Mouse (Mus musculus) thymus, postnatal 14 days (tissue): ENCODE results near the gene Tmem131.
A peak's percentile ranks its signal among the peaks of the same experiment; 100 is the strongest.

ENCODE experiments used
- DNase-seq: peaks from one replicate; pipeline ENCODE4 v3.0.0; 2021

The Tmem131 gene

DNA sequence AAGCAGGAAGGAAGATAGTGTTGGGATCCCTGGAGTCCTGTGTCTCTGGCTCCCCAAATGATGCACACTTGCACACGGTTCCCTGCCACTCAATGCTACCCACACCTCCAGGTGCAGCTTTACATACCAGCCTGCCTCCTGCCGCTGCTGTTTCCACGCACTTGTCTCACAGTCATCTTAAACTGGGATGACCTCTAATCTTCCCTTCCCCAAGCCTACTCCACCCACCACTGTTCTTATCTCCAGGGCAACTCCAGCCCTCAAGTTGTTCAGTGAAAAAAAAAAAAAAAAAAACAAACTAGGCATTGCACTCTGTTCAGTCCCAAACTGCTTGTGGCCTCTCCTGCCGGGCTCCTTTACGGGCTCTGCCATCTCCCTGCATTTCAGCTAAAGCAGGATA lies at the start of gene Tmem131:
TSS of gene Tmem131 (minus strand) at position 14 of the 400 bp plus-strand sequence.
- no peak for DNase-seq

DNA sequence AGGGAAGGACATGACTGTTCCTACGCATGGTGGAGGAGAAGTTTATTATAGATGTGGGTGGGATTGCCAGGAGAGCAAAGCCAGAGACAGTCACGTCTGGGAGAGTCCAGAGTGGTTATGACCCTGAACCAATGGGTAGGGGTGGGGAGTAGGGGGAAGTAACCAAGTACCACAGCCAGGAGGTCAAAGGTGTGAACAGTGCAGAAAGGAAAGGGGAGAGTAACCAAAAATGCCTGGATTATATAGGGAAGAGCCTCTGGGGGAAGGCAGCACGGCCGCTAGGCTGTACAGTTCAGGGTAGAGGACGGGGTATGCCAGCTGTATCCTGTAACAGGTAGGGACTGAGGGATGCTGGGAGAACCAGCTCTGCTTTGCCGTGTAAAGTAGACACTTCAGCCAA lies 45.1 kb upstream of the Tmem131 start:
- DNase-seq, result no peak

DNA sequence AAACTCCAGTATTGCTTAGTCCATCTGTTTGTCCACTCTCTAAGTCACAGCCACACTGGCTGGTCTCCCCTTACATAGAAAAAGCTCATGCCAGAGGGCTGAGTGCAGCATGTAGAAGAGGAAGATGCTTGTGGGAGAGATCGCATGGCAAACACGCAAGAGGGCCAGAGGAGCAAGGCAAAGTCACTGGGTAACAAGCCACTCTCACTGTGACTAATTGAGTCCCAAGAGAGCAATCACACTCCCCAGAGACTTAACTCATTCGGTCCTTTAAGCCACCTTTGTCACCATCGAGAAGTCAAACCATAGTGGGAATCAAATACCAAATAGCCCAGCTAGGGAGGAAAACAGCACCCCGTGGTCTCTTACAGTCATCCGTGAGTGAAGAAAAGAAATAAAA lies 44.7 kb upstream of the Tmem131 start:
- no peak for DNase-seq

DNA sequence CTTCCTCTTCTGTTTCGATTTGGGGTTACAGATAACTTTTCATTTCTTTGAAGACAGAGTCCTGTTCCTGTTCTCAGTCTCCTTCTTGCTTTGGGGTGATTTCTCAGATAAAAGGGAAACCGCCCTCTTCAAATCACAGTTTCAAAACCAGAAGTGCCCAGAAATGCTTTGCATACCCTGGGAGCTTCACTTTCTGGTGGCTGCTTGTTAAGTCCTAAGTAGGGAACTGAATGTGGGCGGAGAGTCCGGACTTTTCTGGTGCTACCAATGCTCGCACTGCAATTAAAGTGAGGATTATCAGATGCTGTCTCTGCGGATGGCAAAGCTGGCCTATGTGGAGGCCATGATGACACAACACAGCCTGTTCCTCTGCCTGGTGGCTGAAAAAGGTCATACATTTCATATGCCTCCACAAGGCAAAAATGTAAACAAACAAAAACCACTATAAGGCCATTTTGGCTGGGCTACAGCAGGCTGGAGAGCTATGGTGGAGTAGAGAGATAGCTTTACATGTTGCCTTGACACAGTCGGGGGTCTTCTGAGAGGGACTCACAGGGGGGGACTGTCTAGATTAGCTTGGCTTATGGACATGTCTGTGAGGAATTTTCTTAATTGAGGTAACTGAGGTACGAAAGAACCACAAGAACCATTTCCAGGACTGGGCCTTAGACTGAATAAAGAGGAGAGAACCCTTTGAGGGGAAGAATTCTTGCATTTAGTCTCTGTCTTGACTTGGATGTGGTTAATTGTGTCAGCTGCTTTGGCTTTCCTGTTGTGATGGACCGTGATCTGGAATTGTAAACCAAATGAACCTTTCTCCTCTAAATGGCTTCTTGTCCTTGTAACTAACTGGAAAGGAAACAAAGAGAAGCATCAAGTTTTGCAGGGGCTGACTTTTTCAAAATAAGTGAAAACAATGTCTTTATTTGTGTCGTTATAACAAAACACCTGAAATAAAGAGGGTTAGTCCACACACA lies 44.0 kb upstream of the Tmem131 start:
- DNase-seq, result no peak

DNA sequence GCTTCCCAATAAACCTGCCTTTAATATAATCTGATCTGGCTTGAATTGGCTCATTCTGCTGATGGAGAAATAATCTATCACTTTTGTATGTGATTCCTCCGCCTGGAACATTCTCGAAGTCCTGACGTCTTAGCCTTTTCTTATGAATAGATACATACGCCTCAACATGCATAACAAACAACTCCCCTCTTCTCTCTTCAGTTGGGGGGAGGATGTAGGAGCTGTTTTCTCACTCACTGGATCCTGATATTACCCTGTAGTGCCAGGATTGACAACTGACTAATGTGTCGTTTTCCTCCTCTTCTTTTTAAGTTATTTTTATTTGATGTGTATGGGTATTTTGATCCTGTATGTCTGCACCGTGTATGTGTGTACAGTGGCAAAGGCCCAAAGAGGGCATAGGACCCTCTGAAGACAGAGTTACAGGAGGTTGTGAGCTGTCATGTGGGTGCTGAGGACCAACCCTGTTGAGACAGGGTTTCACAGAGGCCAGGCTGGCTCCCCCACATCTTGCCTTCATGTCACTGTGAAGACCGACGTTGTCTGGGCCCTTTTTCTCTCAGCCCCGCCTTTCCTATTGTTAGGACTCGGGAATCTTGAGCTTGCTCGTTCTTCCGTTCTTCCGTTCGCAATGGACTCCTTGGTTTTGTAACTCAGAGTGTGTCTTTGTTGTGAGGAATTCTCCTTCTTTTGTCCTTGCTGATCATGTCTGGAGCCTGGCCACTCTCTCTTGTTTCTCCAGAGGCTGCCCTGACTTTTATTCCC lies 43.1 kb upstream of the Tmem131 start:
- no peak for DNase-seq

DNA sequence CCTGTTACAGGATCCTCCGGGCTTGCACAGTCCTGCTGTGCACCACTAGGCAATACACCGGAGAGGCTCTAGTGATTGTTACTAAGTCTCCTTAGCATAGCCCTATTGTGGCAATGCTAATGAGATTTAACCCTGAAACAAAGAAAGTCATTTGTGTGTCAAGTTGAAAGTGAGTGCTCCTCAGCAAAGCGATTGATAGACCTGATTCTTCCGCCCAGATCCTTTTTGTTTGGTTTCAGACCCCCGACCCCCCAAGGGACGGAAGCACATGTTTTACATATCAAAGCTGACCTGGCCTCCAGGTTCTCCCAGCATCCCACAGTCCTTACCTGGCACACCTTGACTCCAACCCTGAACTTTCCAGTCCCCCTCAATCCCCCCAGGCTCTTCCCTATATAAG lies 42.4 kb upstream of the Tmem131 start:
- DNase-seq, result no peak

DNA sequence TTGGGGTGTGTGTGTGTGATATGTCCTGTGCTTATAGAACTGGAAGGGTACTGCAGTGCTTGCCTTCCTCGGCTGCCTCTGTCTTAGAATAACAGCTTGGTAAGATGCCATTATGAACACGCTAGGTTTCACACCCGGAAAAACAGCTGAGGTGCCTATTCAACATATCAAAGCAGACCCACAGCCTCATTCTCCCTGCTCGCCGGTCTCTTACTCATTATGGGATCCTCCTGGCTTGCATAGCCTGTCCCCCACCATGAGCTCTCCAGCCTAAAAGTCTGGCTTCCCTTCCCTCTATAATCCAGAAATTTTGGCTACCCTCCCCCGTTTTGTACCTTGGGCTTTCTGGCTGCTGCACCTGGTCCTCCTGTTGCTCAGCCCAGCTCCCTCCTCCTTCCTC lies 40.9 kb upstream of the Tmem131 start:
- DNase-seq, result no peak

DNA sequence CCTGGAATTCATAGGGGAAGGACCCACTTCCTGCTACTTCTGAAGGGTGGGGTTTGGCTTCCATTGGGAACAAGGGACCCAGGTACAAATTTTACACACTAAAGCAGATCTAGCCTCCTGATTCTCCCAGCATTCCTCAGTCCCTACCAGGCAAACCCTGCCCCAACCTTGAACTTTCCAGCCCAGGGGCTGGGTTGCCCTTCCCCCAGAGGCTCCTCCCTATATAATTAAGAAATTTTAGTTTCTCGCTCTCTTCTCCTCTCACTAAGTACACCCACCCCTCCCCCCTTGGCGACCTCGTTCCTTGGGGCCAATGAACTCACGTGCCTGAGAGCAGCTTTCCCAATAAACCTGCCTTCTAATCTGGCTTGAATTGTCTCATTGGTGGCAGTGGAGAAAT lies 40.3 kb upstream of the Tmem131 start:
- DNase-seq, result no peak

DNA sequence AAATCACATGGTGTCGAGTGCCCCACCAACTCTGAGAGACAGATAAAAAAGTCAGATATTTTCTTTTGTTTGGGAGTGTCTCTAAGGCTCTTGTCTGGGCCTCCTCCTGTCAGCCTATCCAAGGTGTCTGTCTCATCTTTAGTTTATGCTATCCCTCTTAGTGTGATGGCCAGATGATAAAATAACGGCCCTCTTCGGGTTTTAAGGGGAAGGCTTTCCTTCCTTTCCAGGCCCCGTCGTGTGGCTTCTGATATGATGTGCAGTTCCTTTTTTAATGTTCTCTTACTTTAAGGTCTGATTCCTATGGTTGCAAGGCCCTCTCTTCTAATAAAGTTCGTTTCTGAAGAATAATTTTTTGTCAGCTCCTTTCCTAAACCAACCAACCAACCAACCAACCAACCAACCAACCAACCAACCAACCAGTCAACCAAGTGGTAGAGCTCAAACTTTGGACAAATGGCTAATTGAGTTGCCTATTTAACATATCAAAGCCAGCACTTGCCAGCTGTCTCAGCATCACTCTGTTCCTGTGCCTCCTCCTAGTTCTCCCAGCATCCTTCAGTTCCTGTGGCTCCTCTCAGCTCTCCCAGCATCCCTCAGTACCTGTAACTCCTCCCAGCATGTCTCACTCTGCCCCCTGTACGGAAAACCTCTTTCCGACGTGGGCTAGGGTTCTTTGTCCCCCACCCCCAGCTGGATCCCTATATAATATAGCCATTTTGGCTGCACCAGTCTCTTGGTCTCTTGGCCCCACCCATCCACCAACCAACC lies 38.9 kb upstream of the Tmem131 start:
- no peak for DNase-seq

DNA sequence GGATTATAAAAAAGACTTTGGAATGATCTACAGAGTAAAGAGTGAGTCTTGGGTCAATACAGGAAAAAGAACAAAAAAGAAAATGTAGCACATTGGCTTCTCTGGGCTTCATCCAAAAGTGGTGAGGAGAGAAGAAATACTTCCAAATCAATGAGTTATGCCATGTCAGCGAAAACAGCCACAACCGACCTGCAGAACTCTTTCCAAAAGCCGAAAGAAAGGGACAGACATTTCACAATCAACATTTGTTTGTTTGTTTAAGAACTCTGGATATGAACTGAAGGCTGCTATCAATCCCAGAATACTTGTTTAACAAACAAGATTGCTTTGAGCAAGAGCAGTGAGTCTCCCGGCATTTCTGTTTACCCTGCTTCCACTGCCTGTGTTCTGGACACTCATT lies 33.3 kb upstream of the Tmem131 start:
- DNase-seq, result no peak

DNA sequence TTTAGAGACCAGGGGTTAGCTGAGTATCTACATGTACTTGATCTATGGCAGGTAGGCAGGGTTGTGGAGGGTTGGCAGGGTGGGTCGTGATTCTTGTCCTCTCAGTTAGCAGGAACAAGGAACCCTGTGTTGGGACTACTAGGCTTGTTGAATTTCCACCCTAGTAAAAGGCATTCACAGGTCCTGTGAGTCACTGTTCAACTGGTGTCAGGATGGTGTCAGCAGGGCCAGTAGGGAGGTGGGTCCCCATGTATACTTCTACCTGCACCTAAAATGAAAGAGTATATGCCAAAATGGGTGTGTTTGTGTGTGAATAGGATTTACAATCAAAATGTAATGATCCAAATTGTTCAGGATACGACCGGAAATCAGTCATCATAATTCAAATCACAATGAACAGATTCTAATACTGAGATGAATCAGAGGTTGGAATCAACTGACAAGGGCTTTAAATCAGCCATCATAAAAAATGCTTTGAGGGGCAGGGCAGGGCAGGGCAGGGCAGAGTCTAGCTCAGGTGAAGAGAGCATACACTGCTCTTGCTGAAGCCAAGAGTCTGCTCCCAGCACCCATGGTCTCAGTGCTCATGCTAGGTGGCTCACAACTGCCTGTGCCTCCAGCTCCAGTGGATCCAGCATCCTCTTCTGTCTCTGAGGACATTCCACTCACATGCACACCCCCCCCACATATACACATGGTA lies 27.6 kb upstream of the Tmem131 start:
- no peak for DNase-seq

DNA sequence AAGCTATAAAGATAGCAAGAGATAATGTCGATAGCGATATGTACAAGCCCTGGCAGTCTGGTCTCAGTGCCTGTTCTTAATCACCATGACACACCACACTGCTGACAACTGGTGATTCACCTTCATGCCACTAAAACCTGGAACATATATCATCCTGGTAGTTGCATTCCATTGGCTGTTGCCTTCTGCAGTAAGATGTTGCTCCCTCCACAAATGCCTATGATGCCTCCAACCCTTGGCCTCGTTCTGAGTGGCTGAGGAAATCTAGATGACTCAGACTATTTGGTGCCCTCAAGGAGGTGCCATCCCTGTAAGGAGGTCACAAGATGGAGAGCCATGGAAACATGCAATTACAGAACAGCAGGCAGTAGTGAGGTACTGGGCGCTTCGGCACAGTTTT lies 22.4 kb upstream of the Tmem131 start:
- DNase-seq, result no peak

DNA sequence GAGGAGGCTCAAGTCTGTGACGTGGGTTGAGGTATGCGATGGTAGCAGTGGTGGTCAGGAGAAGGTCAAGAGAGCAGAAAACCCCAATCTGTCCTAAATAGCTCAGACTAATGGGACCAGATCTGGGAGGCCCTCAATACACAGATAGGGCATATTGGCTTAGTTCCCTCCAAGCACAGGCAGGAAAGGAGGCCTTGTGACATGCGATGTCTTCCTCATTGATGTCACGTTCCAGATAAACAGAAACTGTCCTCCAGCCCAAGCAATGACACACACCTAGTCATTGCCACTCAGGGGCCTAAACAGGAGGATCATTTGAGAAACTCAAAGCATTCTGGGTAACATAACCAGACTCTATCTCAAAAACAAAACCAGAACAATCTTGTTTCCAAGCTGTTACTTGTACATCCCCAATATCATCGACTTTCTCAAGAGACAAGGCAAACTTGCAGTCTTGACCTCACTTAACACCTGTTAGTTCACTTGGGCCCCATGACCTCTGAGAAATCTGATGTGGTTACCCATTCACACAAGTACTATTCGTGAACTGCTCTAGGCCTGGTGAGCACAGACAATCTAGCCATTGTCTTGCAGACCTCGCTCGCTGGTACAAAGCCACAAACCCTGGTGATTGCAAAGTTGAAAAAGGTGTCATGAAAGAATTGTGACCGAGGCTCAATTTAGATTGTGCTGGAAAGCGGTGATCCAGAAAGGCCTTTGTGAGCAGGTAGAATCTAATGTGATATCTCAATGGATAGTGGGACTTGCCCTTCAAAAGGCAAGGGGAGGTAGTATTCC lies 19.1 kb upstream of the Tmem131 start:
- no peak for DNase-seq

DNA sequence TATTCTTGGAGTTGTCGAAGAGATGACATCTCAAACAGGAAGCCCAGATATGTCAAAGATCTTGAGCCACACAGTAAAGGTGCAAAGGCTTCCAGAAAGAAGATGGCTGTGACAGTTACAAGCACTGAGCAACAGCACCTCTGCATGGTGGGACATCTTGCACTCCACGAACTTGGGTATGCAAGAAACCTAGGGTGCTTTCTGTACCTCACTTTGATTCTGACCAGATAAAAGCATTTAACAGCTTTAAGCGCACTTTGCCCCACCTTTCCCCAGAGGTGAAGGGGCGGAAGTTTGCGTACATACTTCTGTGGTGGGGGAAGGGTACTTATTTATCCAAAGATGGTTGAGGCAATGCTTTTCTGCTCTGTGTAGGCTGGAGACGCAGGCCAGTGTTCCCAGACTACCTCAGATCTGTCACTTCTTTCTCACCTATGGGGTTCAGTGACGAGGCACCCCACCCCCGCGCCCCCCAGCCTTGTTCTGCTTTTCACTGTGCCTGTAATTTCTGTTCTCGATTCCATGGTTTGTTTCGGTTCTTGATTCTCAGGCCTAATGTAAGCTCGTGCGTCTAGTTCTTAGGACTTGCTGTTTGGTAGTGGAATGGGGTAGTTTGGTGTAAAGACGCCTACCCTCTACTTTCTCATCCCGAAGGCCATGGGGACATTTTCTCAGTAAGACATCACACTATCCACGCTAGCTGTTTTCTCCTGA lies 17.2 kb upstream of the Tmem131 start:
- peak; percentile 41 for DNase-seq

DNA sequence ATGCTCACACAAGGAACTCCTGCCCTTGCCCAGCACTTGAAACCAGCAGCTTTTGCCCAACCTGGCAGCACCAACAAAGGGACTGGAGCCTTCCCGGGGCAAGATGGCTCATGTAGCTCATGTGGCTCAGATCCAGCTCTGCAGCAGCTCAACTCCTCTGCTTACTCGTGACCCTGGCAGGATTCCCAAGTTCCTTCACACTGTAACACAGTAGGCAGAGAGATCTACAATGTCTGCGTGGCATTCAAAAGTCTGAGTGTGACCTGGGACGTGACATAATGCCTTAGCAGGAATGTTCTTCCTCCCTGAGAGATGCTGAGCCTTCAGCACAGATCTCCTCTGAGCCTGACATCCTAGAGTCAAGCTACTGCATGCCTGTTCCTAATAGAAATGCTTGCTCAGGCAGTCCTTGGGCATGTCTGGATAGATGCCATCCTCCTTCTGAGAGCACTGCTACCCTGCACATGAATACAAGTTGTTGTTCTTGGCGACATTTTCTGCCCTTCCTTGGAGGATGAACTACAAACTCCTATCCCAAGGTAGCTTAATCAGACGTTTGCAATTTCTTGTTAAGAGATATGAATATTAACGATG lies 6.2 kb upstream of the Tmem131 start:
- no peak for DNase-seq

DNA sequence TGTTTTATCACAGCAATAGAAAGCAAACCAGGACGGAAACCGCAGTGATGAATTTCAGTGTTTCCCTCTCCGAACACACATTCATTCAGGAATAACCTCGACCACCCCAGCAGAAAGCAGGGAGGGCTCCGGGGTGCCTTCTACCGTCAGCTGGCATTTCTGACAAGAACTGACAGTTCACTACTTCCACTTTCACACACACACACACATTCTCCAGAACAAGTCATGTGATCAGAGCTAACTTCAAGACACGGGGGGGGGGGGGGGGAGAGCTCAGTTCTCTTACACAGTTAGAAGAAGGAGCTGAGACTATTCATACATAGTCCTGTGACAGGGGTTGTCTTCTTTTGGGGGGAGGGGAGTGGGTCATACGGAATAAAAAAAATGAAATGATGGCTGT lies 4.0 kb upstream of the Tmem131 start:
- no peak for DNase-seq

DNA sequence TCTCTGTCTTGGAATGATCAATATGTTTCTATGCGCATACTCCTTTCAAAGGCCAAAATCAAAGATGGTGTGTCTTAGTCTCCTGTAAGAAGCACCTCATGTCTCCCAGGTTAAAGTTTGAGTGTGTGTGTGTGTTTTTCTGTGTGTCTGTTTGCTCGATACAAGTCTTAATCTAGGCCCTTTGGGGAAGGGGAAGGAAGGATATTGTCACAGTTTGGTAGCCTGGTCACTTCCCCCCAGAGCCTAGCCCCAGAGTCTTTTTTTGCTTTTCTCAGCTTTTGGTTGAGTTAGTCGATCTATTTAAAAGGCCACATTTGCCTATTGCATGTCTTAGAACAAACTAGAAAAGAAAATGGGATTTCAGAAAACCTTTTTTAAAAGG lies 3.1 kb downstream of the Tmem131 start:
- DNase-seq, result no peak

DNA sequence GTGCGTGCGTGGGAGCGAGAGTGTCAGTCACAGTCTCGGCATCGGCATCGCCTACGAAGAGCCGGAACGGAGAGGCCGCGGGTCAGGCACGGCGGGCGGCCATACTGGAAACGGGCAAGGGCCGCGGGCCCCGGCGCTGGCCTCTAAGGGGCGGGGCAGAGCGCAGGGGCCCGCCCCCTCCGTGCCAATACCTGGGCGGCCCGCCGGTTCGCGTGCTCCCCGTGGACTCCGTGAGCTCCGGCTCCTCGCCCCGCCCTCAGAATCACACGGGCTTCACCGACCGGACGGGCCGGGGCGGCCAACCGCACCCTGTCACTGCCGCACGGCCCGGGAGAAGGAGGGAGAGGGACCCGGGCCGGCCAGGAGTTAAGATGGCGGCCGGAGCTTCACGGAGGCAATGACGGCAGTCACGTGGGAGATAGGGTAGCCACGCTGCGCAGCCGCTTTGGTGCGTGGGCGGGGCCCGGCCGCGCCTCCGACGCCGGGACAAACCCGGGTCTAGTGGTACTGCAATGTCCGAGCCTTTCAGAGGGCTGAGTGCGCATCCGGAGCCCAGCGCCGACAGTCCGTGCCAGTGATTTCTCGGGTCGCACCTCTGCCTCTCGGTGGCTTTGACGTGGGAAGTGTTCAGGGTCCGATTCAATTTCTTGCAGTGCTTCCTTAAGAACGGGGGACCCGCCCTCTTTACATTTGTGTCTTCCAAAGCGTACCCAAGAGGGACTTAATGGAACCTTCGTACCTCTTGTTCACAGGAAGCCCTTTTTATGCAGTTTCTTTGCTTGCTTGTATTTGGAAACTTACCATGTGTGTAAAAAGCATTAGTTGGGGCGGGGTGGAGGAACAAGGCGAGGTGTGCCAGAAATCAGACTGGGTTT lies 3.7 kb downstream of the Tmem131 start:
- peak; percentile 92 for DNase-seq

DNA sequence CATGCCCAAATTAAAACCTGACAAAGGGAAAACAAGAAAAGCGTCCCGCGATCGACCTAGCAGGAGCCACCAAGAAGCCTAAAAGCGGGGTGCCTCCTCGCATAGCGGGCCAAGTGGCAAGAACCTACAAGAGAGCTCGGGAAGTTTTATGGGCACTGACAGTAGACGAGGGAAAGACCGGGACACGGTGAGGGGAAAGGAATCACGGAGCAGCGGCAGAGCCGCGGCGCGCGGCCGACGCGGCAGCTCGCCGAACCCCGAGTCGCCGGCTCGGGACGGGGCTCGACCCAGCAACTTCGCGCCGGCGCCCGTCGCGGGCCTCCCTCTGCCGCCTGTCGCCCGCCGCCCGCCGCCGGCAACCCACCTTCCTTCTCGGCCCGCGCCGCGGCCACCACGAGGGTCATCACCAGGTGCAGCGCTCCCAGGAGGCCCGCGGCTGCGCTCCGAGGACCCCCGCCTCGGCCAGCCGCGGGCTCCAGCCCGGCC lies 4.6 kb downstream of the Tmem131 start:
- DNase-seq, result peak; percentile 57

DNA sequence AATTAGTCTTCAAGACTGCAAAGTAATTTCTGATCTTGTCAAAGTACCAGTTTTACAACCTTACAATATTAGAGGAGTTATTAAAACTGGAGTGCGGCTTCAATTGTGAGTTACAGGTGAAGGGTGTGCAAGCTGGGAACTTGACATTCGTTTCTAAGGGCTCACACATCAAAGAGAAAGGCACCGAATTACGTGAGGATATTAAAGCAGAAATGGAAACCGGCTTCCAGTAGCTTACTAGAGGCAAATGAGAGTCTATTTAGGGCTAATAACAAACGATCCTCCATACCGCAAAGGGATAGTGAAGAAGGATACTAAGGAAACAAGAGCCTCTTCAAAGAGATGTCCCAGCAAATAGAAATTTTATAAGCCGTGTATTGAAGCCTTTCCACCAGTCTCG lies 5.1 kb downstream of the Tmem131 start:
- DNase-seq, result no peak
